Mouse (Mus musculus) kidney, embryonic 14.5 days (tissue): ENCODE data around the gene Pkp2. TPM values are rescaled to one million over a fixed set of nuclear protein-coding genes. Genes with fewer than 3 reads are reported as not detected.
A peak's percentile ranks its signal among the peaks of the same experiment; 100 is the strongest.

Experiments used
- ATAC-seq: fragments of 200-750 bp; cut with Nextera tagmentation; 2 replicates; pipeline ENCODE4 v1.8.0; 2017; ENCODE audit warnings: moderate number of reproducible peaks, mild to moderate bottlenecking, moderate TSS enrichment, moderate library complexity; ENCODE audit not compliant: low FRiP score, low TSS enrichment
- H3K27ac ChIP-seq: fragments of 300-500 bp; sonication (generic); 2 replicates; pipeline ENCODE4 v1.5.1; 2014; ENCODE audit warnings: low read depth, mild to moderate bottlenecking, low read length, moderate library complexity, mixed read lengths
- H3K27me3 ChIP-seq: fragments of 300-500 bp; sonication (generic); 2 replicates; pipeline ENCODE4 v1.6.1; 2014; ENCODE audit warnings: mild to moderate bottlenecking, low read length; ENCODE audit not compliant: control insufficient read depth, insufficient read depth
- H3K36me3 ChIP-seq: fragments of 300-500 bp; sonication (generic); 2 replicates; pipeline ENCODE4 v1.6.1; 2014; ENCODE audit warnings: low read length, mixed read lengths; ENCODE audit not compliant: control insufficient read depth, insufficient read depth
- H3K4me1 ChIP-seq: fragments of 300-500 bp; sonication (generic); 2 replicates; pipeline ENCODE4 v1.6.1; 2014; ENCODE audit warnings: low read length, mixed read lengths; ENCODE audit not compliant: control insufficient read depth, insufficient read depth
- H3K4me2 ChIP-seq: fragments of 300-500 bp; sonication (generic); replicated peaks from 2 replicates; pipeline ENCODE4 v1.6.1; 2014; ENCODE audit warnings: low read depth, mild to moderate bottlenecking, low read length
- H3K4me3 ChIP-seq: fragments of 300-500 bp; sonication (generic); 2 replicates; pipeline ENCODE4 v1.5.1; 2014; ENCODE audit warnings: mild to moderate bottlenecking, low read length
- H3K9ac ChIP-seq: fragments of 300-500 bp; sonication (generic); 2 replicates; pipeline ENCODE4 v1.6.1; 2014; ENCODE audit warnings: low read depth, mild to moderate bottlenecking, low read length, moderate library complexity
- H3K9me3 ChIP-seq: fragments of 300-500 bp; sonication (generic); 2 replicates; pipeline ENCODE4 v1.6.1; 2016; ENCODE audit warnings: low read length; ENCODE audit not compliant: control insufficient read depth
- WGBS: fragments of 180-500 bp; shearing (Covaris S2); extraction: QIAGEN DNeasy Blood & Tissue Kit; methylation state at CpG from one replicate; pipeline ENCODE4 v1.1.7; 2014; 5-methylcytosine and 5-hydroxymethylcytosine counted together
- polyA plus RNA-seq: library from polyadenylated mRNA; unstranded; fragments of >200 nt; fragmentation: Nextera tagmentation; extraction: Ambion mirVana; gene quantifications from 2 replicates; pipeline ENCODE4 v1.2.1, GENCODE M21; 2014

Pkp2 gene
- polyA plus RNA-seq, 1 experiment from 2014 or later = 10.1 TPM

GRCm38 (mm10) chr16:16273752-16274151, 60.6 kb downstream of the Pkp2 start:
- Histone ChIP-seq H3K4me1 (no peaks in the 10 kb centered on the region), H3K36me3 (no peaks in the 10 kb centered on the region), H3K27me3 (no peaks in the 10 kb centered on the region), H3K4me2 (no peak overlapping the region), H3K9me3 (no peaks in the 10 kb centered on the region), H3K27ac (no peak overlapping the region), H3K4me3 (no peak overlapping the region), H3K9ac (no peak overlapping the region)
- WGBS = 81% methylated on average over 6 of the region's 6 CpGs
- ATAC-seq = no peak

GRCm38 (mm10) chr16:16302369-16303137, 89.4 kb downstream of the Pkp2 start, which contains the start of gene Yars2:
Gene Yars2, plus strand, starts transcription at chr16:16302965.
- WGBS = under 1% methylated on average over 40 of the region's 50 CpGs
- peak within 1 kb of the TSS; percentile 97 for H3K4me3 ChIP-seq
- peaks cover 17% of the 10 kb centered on the region; the same call in 1 of the 2 replicates for H3K36me3 ChIP-seq
- ATAC-seq = peak; percentile 98
- H3K27me3 ChIP-seq = no peaks in the 10 kb centered on the region
- H3K9ac ChIP-seq = peak within 1 kb of the TSS; percentile 91
- peaks cover 16% of the 10 kb centered on the region for H3K4me1 ChIP-seq
- H3K9me3 ChIP-seq = no peaks in the 10 kb centered on the region
- H3K27ac ChIP-seq = peak within 1 kb of the TSS; percentile 95
- peak within 1 kb of the TSS; percentile 74 for H3K4me2 ChIP-seq

- Histone ChIP-seq H3K9ac (peak overlapping the region; percentile 91), H3K9me3 (no peaks in the 10 kb centered on the region), H3K4me1 (peaks cover 16% of the 10 kb centered on the region), H3K4me2 (peak overlapping the region; percentile 74), H3K27ac (peak overlapping the region; percentile 95), H3K4me3 (peak overlapping the region; percentile 97), H3K27me3 (no peaks in the 10 kb centered on the region), H3K36me3 (peaks cover 24% of the 10 kb centered on the region)
- ATAC-seq = peak; percentile 72
- under 1% methylated on average over 60 of the region's 61 CpGs for WGBS
These were observed 90.2 kb downstream of the Pkp2 start for GRCm38 (mm10) chr16:16303138-16303827.

GRCm38 (mm10) chr16:16303888-16304287, 90.8 kb downstream of the Pkp2 start:
- Histone ChIP-seq H3K9ac (peak overlapping the region; percentile 91; the same call in 1 of the 2 replicates), H3K4me2 (peak overlapping the region; percentile 74), H3K9me3 (no peaks in the 10 kb centered on the region), H3K4me3 (peak overlapping the region; percentile 97), H3K27me3 (no peaks in the 10 kb centered on the region), H3K27ac (no peak overlapping the region; the same call in 1 of the 2 replicates), H3K36me3 (peaks cover 27% of the 10 kb centered on the region), H3K4me1 (peaks cover 16% of the 10 kb centered on the region)
- no peak for ATAC-seq
- 18% methylated on average over 7 of the region's 7 CpGs for WGBS

GRCm38 (mm10) chr16:16311319-16311718, 98.2 kb downstream of the Pkp2 start:
- no peak overlapping the region for H3K9ac ChIP-seq
- no peak overlapping the region for H3K27ac ChIP-seq
- no peaks in the 10 kb centered on the region for H3K4me1 ChIP-seq
- H3K36me3 ChIP-seq = peaks cover 71% of the 10 kb centered on the region
- no peaks in the 10 kb centered on the region for H3K9me3 ChIP-seq
- no peaks in the 10 kb centered on the region for H3K27me3 ChIP-seq
- no peak for ATAC-seq
- 85% methylated on average over 5 of the region's 5 CpGs for whole genome bisulfite sequencing
- H3K4me2 ChIP-seq = no peak overlapping the region
- H3K4me3 ChIP-seq = no peak overlapping the region

Other genes starting within 250 kb of the Pkp2 start
- 46.0 and 52.0 TPM in 2 replicates for gene Yars2, start 89.6 kb downstream of the Pkp2 start, polyA plus RNA-seq
- 53.6 and 61.9 TPM in 2 replicates for gene Dnm1l, start 145.6 kb downstream of the Pkp2 start, polyA plus RNA-seq